Mouse (Mus musculus) liver, embryonic 14.5 days (tissue): ENCODE results near the gene Rpl18.

ENCODE experiments used
- CTCF ChIP-seq: IDR thresholded peaks from 2 replicates; pipeline ENCODE4 v1.5.1; 2016; ENCODE audit warnings: antibody characterized with exemption, low read depth, control low read depth
- EP300 ChIP-seq: IDR thresholded peaks from 2 replicates; pipeline ENCODE4 v1.6.1; 2016; ENCODE audit warnings: antibody characterized with exemption, low read depth

DNA sequence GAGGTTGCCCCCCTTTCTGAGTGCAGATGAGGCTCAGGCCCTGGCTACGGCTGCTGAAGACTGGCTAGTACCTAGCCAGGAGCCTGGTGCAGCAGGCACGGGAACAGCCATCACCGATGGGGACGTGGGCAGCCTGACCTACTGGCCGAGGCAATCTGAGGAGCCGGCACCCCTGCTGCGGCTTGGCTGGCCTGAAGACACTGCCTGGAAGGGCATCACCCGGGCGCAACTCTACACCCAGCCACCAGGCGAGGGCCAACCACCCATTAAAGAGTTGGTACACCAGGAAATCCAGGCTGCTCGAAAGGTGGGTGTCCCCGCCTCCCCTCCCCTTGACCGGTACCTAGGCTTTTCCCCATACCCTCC, 7.1 kb downstream of the Rpl18 start:
- TF ChIP-seq CTCF (peak; percentile 27; the same call in 1 of the 2 replicates), EP300 (no peak)
